Mouse (Mus musculus) small intestine, adult 2 months (tissue): ENCODE results near the gene Nedd9.

ENCODE experiments used
- CTCF ChIP-seq: fragments of 200-500 bp; IDR thresholded peaks from 2 replicates; pipeline ENCODE4 v1.5.1; 2012; ENCODE audit warnings: low read depth, mild to moderate bottlenecking, control low read depth, inconsistent platforms, low read length, moderate library complexity, mixed read lengths; ENCODE audit not compliant: insufficient replicate concordance, insufficient read length; ENCODE audit errors: extremely low read depth
- POLR2A ChIP-seq: fragments of 200-500 bp; IDR thresholded peaks from 2 replicates; pipeline ENCODE4 v1.6.1; 2012; ENCODE audit warnings: low read depth, mild to moderate bottlenecking, control low read depth, inconsistent platforms, low read length, moderate library complexity

- no peak for TF ChIP-seq CTCF
- TF ChIP-seq POLR2A = no peak
Measured at GRCm38 (mm10) chr13:41473504-41473903, 13.7 kb downstream of the Nedd9 start.
